Mouse (Mus musculus): ENCODE results near the gene Tns1. TPM values are rescaled to one million over a fixed set of nuclear protein-coding genes. Genes with fewer than 3 reads are reported as not detected.

The Tns1 gene
- polyA plus RNA-seq, 1 experiment, result 111 TPM

GRCm38 (mm10) chr1:74030285-74030684, 94.0 kb downstream of the Tns1 start:
- Histone ChIP-seq H3ac (ENCODE audit: control insufficient read depth, insufficient read length) (no peak overlapping the region), H3K4me2 (ENCODE audit: low read depth) (peak overlapping the region; percentile 1), H3K4me3 (no peak overlapping the region), H3K27me3 (ENCODE audit: control insufficient read depth, insufficient read depth, insufficient read length) (no peaks in the 10 kb centered on the region), H3K79me2 (ENCODE audit: control insufficient read depth, insufficient read depth) (peaks cover 74% of the 10 kb centered on the region), H3K36me3 (ENCODE audit: control insufficient read depth, insufficient read depth) (no peaks in the 10 kb centered on the region)
- TF ChIP-seq MYOG (IDR thresholded peaks at IDR 0.05; ENCODE audit: control insufficient read depth in 1 of 3, insufficient read depth in 1 of 3, insufficient read length in 2 of 3, low read depth in 2 of 3) (no peak), E2F4 (IDR thresholded peaks at IDR 0.05; ENCODE audit: insufficient read depth) (no peak), TCF3 (IDR thresholded peaks at IDR 0.05; ENCODE audit: insufficient read length, low read depth) (no peak), REST (IDR thresholded peaks at IDR 0.05; ENCODE audit: insufficient read depth, insufficient read length) (no peak), MAX (IDR thresholded peaks at IDR 0.05; ENCODE audit: low read depth) (no peak), SRF (IDR thresholded peaks at IDR 0.05; ENCODE audit: control insufficient read depth, insufficient read length, low read depth) (no peak), POLR2AphosphoS2 (IDR thresholded peaks at IDR 0.05; ENCODE audit: insufficient read length, low read depth) (no peak), TCF12 (IDR thresholded peaks at IDR 0.05; ENCODE audit: insufficient read depth, poor library complexity, severe bottlenecking) (no peak), POLR2A (IDR thresholded peaks at IDR 0.05; ENCODE audit: insufficient read length, low read depth) (no peak), MYOD1 (IDR thresholded peaks at IDR 0.05; ENCODE audit: control insufficient read depth in 1 of 3, insufficient read length in 2 of 3, low read depth in 2 of 3) (no peak), USF1 (IDR thresholded peaks at IDR 0.05; ENCODE audit: low read depth) (no peak), CEBPB (IDR thresholded peaks at IDR 0.05; ENCODE audit: insufficient read depth, poor library complexity, severe bottlenecking) (no peak)

DNA sequence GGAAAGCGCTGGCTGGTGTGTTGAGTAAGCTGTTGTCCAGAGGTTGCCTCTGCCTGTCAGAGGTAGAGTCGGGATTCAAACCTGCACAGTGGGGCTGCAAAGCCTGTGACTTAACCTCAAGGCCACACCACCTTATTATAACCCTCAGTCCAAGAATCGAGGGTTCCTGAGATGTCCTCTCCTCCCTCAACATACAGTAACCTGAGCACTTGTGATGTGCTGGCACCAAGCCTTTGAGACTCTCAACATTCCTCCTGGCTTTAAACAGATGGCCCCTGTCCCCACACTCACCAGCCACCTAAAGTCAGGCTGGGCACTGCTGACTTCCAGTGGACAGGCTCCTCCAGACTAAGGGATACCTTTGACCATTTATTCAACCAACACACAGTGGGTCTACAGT, 94.6 kb downstream of the Tns1 start:
- Histone ChIP-seq H3K4me2 (ENCODE audit: low read depth) (peak overlapping the region; percentile 72), H3K27me3 (ENCODE audit: control insufficient read depth, insufficient read depth, insufficient read length) (no peaks in the 10 kb centered on the region), H3K36me3 (ENCODE audit: control insufficient read depth, insufficient read depth) (no peaks in the 10 kb centered on the region), H3K4me3 (no peak overlapping the region), H3ac (ENCODE audit: control insufficient read depth, insufficient read length) (no peak overlapping the region), H3K79me2 (ENCODE audit: control insufficient read depth, insufficient read depth) (peaks cover 74% of the 10 kb centered on the region)
- TF ChIP-seq CEBPB (IDR thresholded peaks at IDR 0.05; ENCODE audit: insufficient read depth, poor library complexity, severe bottlenecking) (no peak), POLR2A (IDR thresholded peaks at IDR 0.05; ENCODE audit: insufficient read length, low read depth) (no peak), TCF12 (IDR thresholded peaks at IDR 0.05; ENCODE audit: insufficient read depth, poor library complexity, severe bottlenecking) (no peak), SRF (IDR thresholded peaks at IDR 0.05; ENCODE audit: control insufficient read depth, insufficient read length, low read depth) (no peak), E2F4 (IDR thresholded peaks at IDR 0.05; ENCODE audit: insufficient read depth) (no peak), TCF3 (IDR thresholded peaks at IDR 0.05; ENCODE audit: insufficient read length, low read depth) (no peak), REST (IDR thresholded peaks at IDR 0.05; ENCODE audit: insufficient read depth, insufficient read length) (no peak)

DNA sequence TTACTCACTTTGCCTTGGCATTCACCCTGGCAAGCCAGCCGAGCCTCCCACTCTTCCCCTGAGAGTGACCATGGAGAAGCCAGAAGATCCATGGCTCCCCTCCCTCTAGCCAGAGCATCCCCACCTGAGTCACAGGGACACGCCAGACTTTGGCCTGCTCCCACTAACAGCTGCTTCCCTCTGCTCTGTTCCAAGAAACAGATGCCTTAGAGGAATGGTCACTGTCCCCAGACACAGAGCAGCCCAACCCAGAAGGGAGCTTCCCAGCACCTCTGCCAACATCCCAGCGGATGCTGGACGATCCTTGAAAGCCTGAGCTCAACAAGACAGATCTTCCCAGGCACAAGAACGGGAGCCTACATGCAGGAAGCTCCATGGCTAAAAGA, 95.4 kb downstream of the Tns1 start:
- Histone ChIP-seq H3K27me3 (ENCODE audit: control insufficient read depth, insufficient read depth, insufficient read length) (no peaks in the 10 kb centered on the region), H3ac (ENCODE audit: control insufficient read depth, insufficient read length) (no peak overlapping the region), H3K4me2 (ENCODE audit: low read depth) (peak overlapping the region; percentile 72), H3K79me2 (ENCODE audit: control insufficient read depth, insufficient read depth) (peaks cover 74% of the 10 kb centered on the region), H3K36me3 (ENCODE audit: control insufficient read depth, insufficient read depth) (no peaks in the 10 kb centered on the region), H3K4me3 (no peak overlapping the region)
- TF ChIP-seq MYOG (IDR thresholded peaks at IDR 0.05; ENCODE audit: control insufficient read depth in 1 of 3, insufficient read depth in 1 of 3, insufficient read length in 2 of 3, low read depth in 2 of 3) (peak in 2 of 3 experiments; percentile 16 to 77), SRF (IDR thresholded peaks at IDR 0.05; ENCODE audit: control insufficient read depth, insufficient read length, low read depth) (no peak), TCF12 (IDR thresholded peaks at IDR 0.05; ENCODE audit: insufficient read depth, poor library complexity, severe bottlenecking) (peak; percentile 61), USF1 (IDR thresholded peaks at IDR 0.05; ENCODE audit: low read depth) (no peak), TCF3 (IDR thresholded peaks at IDR 0.05; ENCODE audit: insufficient read length, low read depth) (peak; percentile 42), E2F4 (IDR thresholded peaks at IDR 0.05; ENCODE audit: insufficient read depth) (no peak), MYOD1 (IDR thresholded peaks at IDR 0.05; ENCODE audit: control insufficient read depth in 1 of 3, insufficient read length in 2 of 3, low read depth in 2 of 3) (peak in 1 of 3 experiments; percentile 83)

DNA sequence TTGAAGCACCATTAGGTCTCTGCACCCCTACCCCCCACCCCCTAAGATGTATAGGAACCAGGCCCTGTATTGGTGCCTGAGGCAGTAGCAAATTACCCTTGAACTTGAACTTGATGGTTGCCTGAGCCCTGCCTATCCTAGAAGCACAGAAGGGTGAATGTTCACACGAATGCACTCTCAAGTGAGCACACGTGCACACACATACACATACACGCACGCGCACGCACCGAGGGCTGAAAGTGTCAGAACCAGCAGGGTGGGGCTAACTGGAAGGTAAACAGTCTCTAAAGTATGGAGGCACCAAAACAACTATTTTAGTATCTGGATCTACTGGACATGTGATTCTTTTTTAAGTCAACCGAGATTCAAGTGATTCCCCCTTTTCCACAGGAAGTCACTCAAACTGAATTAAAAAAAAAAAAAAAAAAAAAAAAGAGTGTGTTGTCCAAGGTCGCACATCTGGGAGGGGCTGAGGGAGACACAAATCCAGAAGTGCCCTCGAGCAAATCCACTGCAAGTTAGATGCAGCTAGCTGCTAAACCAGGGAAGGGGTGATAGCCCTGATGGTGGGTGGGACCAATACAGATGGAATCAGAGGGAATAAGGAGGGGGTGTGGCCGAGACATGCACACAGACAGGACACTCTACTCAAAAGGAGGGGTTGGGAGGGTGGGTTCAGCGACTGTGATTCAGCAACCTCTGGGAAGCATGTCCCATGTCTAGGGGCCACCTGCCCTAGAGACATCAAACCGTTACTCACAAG, 96.0 kb downstream of the Tns1 start:
- Histone ChIP-seq H3K4me3 (no peak overlapping the region), H3K4me2 (ENCODE audit: low read depth) (peak overlapping the region; percentile 72)

More for the DNA sequence above, 96.0 kb downstream of the Tns1 start:
- H3ac ChIP-seq (ENCODE audit: control insufficient read depth, insufficient read length), result no peak overlapping the region
- no peaks in the 10 kb centered on the region for H3K27me3 ChIP-seq (ENCODE audit: control insufficient read depth, insufficient read depth, insufficient read length)
- TF ChIP-seq CEBPB (IDR thresholded peaks at IDR 0.05; ENCODE audit: insufficient read depth, poor library complexity, severe bottlenecking) (no peak), E2F4 (IDR thresholded peaks at IDR 0.05; ENCODE audit: insufficient read depth) (no peak), USF1 (IDR thresholded peaks at IDR 0.05; ENCODE audit: low read depth) (no peak), MYOG (IDR thresholded peaks at IDR 0.05; ENCODE audit: control insufficient read depth in 1 of 3, insufficient read depth in 1 of 3, insufficient read length in 2 of 3, low read depth in 2 of 3) (no peak), MAX (IDR thresholded peaks at IDR 0.05; ENCODE audit: low read depth) (no peak), TCF3 (IDR thresholded peaks at IDR 0.05; ENCODE audit: insufficient read length, low read depth) (no peak), SRF (IDR thresholded peaks at IDR 0.05; ENCODE audit: control insufficient read depth, insufficient read length, low read depth) (no peak), POLR2AphosphoS2 (IDR thresholded peaks at IDR 0.05; ENCODE audit: insufficient read length, low read depth) (no peak), TCF12 (IDR thresholded peaks at IDR 0.05; ENCODE audit: insufficient read depth, poor library complexity, severe bottlenecking) (no peak), MYOD1 (IDR thresholded peaks at IDR 0.05; ENCODE audit: control insufficient read depth in 1 of 3, insufficient read length in 2 of 3, low read depth in 2 of 3) (no peak)
- no peaks in the 10 kb centered on the region for H3K36me3 ChIP-seq (ENCODE audit: control insufficient read depth, insufficient read depth)
- H3K79me2 ChIP-seq (ENCODE audit: control insufficient read depth, insufficient read depth), result peaks cover 74% of the 10 kb centered on the region
